Mouse (Mus musculus) heart, postnatal 0 days (tissue): ENCODE results near the gene Igfbp3.

ENCODE experiments used
- CTCF ChIP-seq: IDR thresholded peaks from 2 replicates; pipeline ENCODE4 v1.5.1; 2016; ENCODE audit warnings: antibody characterized with exemption, control low read depth, low read depth
- EP300 ChIP-seq: IDR thresholded peaks from 2 replicates; pipeline ENCODE4 v1.6.1; 2016; ENCODE audit warnings: antibody characterized with exemption, low read depth

DNA sequence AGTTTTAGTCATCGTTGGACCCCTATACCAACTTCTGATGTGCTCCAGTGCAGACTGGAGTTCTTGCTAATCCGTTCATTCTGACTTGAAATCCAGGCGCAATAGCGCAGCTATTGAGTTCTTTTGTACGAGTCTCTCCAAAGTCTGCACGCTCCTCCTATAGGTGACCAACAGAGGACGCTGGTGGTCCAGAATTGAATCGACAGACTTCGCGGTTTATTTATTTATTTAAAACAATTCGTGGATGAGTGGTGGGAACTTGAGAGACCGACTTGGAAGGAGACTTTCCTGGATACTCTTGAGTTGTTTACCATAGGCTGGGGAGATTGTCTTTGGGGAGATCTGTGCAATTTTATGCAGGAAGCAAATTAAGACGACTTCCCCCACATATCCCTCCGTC, 1.0 kb upstream of the Igfbp3 start:
- TF ChIP-seq CTCF (peak; percentile 64), EP300 (no peak)
